Mouse (Mus musculus) hindbrain, embryonic 13.5 days (tissue): ENCODE results near the gene Upk3a. TPM values are rescaled to one million over a fixed set of nuclear protein-coding genes. Genes with fewer than 3 reads are reported as not detected.

Source experiments
- ATAC-seq: fragments of 200-750 bp; cut with Nextera tagmentation; 2 replicates; pipeline ENCODE4 v1.8.0; 2017; ENCODE audit warnings: moderate TSS enrichment; ENCODE audit not compliant: low FRiP score
- H3K27ac ChIP-seq: fragments of 300-500 bp; sonication (generic); 2 replicates; pipeline ENCODE4 v1.5.1; 2015; ENCODE audit warnings: inconsistent platforms, mild to moderate bottlenecking, moderate library complexity
- H3K27me3 ChIP-seq: fragments of 300-500 bp; sonication (generic); 2 replicates; pipeline ENCODE4 v1.6.1; 2015; ENCODE audit warnings: mild to moderate bottlenecking, inconsistent platforms
- H3K36me3 ChIP-seq: fragments of 300-500 bp; sonication (generic); 2 replicates; pipeline ENCODE4 v1.6.1; 2015; ENCODE audit warnings: mild to moderate bottlenecking, inconsistent platforms
- H3K4me1 ChIP-seq: fragments of 300-500 bp; sonication (generic); replicated peaks from 2 replicates; pipeline ENCODE4 v1.6.1; 2015; ENCODE audit warnings: inconsistent platforms
- H3K4me2 ChIP-seq: fragments of 300-500 bp; sonication (generic); 2 replicates; pipeline ENCODE4 v1.6.1; 2015; ENCODE audit warnings: inconsistent platforms, mild to moderate bottlenecking, moderate library complexity
- H3K4me3 ChIP-seq: fragments of 300-500 bp; sonication (generic); 2 replicates; pipeline ENCODE4 v1.5.1; 2015; ENCODE audit warnings: mild to moderate bottlenecking, inconsistent platforms
- H3K9ac ChIP-seq: fragments of 300-500 bp; sonication (generic); 2 replicates; pipeline ENCODE4 v1.6.1; 2015; ENCODE audit warnings: mild to moderate bottlenecking, inconsistent platforms
- H3K9me3 ChIP-seq: fragments of 300-500 bp; sonication (generic); 2 replicates; pipeline ENCODE4 v1.6.1; 2016; ENCODE audit warnings: inconsistent platforms
- WGBS: fragments of 180-500 bp; shearing (Covaris S2); methylation state at CpG from one replicate; pipeline ENCODE4 v1.1.7; 2015; 5-methylcytosine and 5-hydroxymethylcytosine counted together
- polyA plus RNA-seq: library from polyadenylated mRNA; unstranded; fragments of >200 nt; fragmentation: Nextera tagmentation; extraction: Ambion mirVana; gene quantifications from 2 replicates; pipeline ENCODE4 v1.2.1, GENCODE M21; 2015

The Upk3a gene
- polyA plus RNA-seq, 1 experiment from 2014 or later = 0.26 TPM

DNA sequence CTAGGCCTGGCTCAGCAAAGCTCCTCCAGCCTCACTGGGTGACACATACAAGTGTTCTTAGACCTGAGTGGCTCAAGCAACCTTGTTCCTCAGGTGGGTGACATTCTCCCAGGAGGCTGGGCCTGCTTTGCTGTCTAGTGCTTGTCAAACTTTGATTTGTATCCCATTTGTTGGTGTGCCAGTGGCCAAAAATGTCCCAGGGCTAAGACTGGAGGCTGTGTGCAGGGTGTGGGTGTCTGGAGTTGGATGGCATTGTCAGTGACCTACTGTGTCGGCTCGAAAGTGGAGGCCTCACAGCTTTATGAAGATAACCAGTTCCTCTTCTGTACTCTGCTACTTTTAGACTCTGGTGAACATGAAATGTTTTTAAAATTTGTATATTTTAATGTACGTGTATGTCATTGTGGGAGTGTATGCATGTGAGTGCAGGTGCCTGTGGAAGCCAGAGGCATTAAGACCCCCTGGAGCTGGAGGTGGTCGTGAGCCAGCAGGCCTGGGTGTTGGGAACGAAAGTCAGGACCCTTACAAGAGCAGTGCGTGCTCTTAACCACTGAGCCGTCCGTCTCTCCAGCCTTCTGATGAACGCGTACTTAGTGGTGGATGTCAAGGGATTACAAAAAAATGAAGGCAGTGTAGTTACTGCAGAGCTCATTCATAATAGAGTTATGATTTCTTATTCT lies 24.7 kb downstream of the Upk3a start:
- H3K4me1 ChIP-seq = peaks cover 54% of the 10 kb centered on the region
- H3K4me3 ChIP-seq = no peak overlapping the region
- H3K27ac ChIP-seq = peak overlapping the region; percentile 74
- H3K4me2 ChIP-seq = no peak overlapping the region
- no peak overlapping the region for H3K9ac ChIP-seq
- WGBS = 84% methylated on average over 10 of the region's 10 CpGs
- no peak for ATAC-seq
- no peaks in the 10 kb centered on the region for H3K27me3 ChIP-seq
- peaks cover 14% of the 10 kb centered on the region for H3K36me3 ChIP-seq
- H3K9me3 ChIP-seq = no peaks in the 10 kb centered on the region

DNA sequence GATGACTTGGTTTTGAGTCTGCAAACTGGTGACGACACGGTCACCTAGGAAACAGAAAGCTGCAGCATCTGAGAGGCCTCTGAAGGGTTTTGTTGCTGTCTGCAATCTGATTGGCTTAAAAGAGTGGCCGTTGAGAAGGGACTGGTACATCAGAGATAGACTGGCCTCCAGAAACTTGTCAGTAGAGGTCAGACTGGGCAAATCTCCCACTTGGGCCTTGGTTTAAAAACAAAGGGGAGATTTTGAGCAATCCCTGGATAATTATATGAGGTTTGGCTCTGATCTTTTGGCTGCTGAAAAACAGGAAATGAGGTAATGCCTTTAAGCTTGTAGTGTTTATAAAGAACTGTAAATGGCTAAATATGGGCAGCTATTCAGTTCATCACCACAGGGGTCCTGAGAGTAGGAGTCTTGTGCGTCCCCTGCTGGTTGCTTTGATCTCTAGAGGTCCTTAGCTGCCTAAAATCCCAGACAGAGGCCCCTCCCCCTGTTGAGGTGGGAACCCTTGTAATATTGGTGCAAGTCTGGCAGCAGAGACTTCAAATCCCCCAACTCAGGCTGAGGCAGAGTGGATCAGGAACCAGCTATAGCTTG lies 25.5 kb downstream of the Upk3a start:
- 10% methylated on average over 4 of the region's 4 CpGs for whole genome bisulfite sequencing
- peak; percentile 55; the same call in 1 of the 2 replicates for ATAC-seq
- peak overlapping the region; percentile 74 for H3K27ac ChIP-seq
- H3K9me3 ChIP-seq = no peaks in the 10 kb centered on the region
- no peak overlapping the region; the same call in 1 of the 2 replicates for H3K4me2 ChIP-seq
- peaks cover 52% of the 10 kb centered on the region for H3K4me1 ChIP-seq
- no peaks in the 10 kb centered on the region for H3K27me3 ChIP-seq
- peak overlapping the region; percentile 51 for H3K9ac ChIP-seq
- peaks cover 22% of the 10 kb centered on the region for H3K36me3 ChIP-seq
- no peak overlapping the region for H3K4me3 ChIP-seq

DNA sequence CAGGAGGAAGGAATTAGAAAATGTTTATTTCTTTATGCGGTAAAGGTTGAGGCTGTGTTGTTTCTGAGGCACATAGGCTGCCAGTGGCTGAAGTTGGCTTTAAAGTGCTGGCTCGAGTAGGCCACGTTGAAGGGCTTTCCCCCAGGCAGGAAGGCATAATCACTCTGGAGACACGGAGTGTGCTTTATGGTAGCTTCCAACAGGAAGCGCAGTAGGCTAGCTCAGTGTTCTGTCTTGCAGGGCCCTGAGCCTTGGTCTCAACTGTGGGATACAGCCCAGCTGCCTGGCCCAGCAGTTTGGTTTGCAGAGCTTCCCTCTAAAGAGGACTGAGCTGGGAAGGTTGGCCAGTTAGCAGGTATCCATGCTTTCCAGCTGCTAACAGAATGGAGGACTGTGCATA lies 26.2 kb downstream of the Upk3a start:
- peak overlapping the region; percentile 19; the same call in 1 of the 2 replicates for H3K4me2 ChIP-seq

DNA sequence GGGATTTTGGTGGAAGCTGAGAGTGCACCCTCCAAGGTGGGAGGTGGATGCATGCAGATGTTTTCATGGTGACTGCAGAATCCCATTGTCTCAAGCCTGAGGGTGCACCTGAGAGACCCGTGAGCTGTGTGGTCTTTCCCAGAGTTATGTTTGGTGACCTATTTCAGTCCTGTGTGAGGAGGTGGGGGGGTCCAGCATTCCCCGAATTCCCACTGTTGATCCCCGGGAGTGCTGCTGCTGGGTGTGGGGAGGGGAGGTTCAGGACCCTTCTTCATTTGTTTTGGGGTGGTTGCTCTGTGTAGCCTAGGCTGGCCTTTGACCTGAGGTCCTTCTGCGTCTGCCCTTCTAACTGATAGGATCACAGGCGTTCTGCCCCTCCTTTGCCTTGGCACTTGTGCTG lies 26.8 kb downstream of the Upk3a start:
- WGBS = 79% methylated on average over 5 of the region's 5 CpGs
- Histone ChIP-seq H3K4me3 (no peak overlapping the region), H3K4me1 (peaks cover 40% of the 10 kb centered on the region), H3K27me3 (no peaks in the 10 kb centered on the region), H3K36me3 (peaks cover 35% of the 10 kb centered on the region), H3K4me2 (peak overlapping the region; percentile 19; the same call in 1 of the 2 replicates), H3K27ac (peak overlapping the region; percentile 74), H3K9ac (no peak overlapping the region), H3K9me3 (no peaks in the 10 kb centered on the region)
- ATAC-seq = no peak

More for the DNA sequence above, 26.2 kb downstream of the Upk3a start:
- Histone ChIP-seq H3K27me3 (no peaks in the 10 kb centered on the region), H3K4me3 (no peak overlapping the region), H3K9me3 (no peaks in the 10 kb centered on the region), H3K36me3 (peaks cover 29% of the 10 kb centered on the region), H3K27ac (peak overlapping the region; percentile 74), H3K4me1 (peaks cover 45% of the 10 kb centered on the region), H3K9ac (peak overlapping the region; percentile 51)
- no peak for ATAC-seq
- WGBS = 57% methylated on average over 5 of the region's 5 CpGs

DNA sequence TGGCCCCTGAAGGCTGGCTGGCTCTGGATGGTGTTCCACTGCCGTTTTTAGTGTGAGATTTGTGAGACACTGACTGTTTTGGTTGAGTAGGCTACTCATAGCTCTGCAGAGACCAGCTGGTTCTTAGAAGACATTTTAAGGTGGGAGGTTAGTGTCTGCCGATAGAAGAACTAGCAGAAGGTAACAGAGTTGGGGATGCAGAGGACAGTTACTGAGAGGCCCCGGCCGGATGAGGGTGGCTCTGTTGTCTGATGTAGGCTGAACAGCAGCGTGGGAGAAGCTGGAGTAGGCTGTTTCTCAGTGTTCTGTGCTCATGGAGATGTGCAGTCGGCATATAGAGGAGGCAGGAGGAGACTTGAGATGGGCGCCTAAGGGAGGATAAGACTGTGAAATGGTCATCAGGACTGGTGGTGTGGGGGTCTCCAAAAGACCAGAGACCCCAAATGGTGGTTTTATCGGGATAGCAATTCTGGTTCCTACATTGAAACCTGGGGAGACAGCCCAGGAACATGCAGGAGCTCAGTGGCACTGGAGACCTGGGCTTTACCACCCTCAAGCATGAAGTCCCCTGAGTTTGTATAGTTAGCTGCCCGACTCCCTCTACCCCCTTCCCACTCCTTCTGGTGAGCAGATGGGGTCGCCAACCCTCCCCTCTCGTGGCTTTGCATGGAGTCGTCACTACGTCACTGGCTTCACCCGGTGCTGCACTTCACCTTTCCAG lies 29.4 kb downstream of the Upk3a start:
- H3K9ac ChIP-seq = no peak overlapping the region
- ATAC-seq = no peak
- H3K27ac ChIP-seq = no peak overlapping the region
- no peak overlapping the region for H3K4me2 ChIP-seq
- H3K36me3 ChIP-seq = peaks cover 60% of the 10 kb centered on the region
- H3K27me3 ChIP-seq = no peaks in the 10 kb centered on the region
- H3K4me1 ChIP-seq = peaks cover 27% of the 10 kb centered on the region
- WGBS = 92% methylated on average over 14 of the region's 14 CpGs
- H3K9me3 ChIP-seq = no peaks in the 10 kb centered on the region
- H3K4me3 ChIP-seq = no peak overlapping the region

DNA sequence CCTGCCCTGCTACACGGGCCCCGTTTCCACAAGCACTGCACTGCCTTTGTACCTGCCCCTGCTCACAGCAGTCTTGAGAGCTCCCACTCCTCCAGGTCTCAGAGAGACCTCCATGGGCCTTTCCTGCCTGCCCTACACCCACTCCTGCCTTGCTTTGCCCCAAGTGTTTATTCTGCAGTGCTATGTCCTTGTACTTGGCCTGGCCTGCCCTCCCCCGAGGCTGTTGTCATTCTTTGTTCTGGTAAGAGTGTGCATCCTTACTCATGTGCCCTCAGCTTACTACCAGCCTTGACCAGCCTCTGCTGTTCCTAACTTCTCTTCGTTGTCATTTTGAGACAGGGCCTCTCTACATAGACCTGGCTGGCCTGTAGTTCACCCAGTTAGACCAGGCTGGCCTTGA lies 30.9 kb downstream of the Upk3a start:
- no peak overlapping the region for H3K4me2 ChIP-seq
- H3K9me3 ChIP-seq = no peaks in the 10 kb centered on the region
- H3K27me3 ChIP-seq = no peaks in the 10 kb centered on the region
- H3K4me1 ChIP-seq = peaks cover 13% of the 10 kb centered on the region
- peaks cover 74% of the 10 kb centered on the region for H3K36me3 ChIP-seq
- 96% methylated on average over 4 of the region's 4 CpGs for WGBS
- ATAC-seq = no peak
- no peak overlapping the region for H3K27ac ChIP-seq
- no peak overlapping the region for H3K9ac ChIP-seq
- H3K4me3 ChIP-seq = no peak overlapping the region

DNA sequence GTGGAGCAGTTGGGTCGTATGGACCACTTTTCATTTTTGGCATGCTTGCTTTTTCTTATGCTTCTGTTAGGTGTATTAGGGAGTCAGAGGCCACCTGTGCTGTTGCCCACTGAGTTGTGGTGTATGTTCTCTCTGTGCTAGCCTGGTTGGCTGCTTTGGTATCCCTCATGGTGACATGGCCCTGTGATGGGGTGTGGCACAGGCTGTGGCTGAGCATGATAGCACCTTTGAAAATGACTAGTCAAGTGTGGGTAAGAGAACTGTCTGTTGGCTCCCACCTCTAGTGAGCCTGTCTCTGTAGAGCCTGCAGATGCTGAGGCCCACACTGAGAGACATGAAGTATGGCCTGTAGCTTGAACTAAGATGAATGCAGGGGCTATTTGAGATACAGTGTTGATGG lies 32.8 kb downstream of the Upk3a start:
- no peaks in the 10 kb centered on the region for H3K9me3 ChIP-seq
- no peak overlapping the region for H3K4me2 ChIP-seq
- ATAC-seq = no peak
- H3K27me3 ChIP-seq = no peaks in the 10 kb centered on the region
- peaks cover 90% of the 10 kb centered on the region for H3K36me3 ChIP-seq
- no peak overlapping the region for H3K9ac ChIP-seq
- no peak overlapping the region for H3K27ac ChIP-seq
- WGBS = 88% methylated on average over 1 of the region's 1 CpGs
- no peaks in the 10 kb centered on the region for H3K4me1 ChIP-seq
- H3K4me3 ChIP-seq = no peak overlapping the region

DNA sequence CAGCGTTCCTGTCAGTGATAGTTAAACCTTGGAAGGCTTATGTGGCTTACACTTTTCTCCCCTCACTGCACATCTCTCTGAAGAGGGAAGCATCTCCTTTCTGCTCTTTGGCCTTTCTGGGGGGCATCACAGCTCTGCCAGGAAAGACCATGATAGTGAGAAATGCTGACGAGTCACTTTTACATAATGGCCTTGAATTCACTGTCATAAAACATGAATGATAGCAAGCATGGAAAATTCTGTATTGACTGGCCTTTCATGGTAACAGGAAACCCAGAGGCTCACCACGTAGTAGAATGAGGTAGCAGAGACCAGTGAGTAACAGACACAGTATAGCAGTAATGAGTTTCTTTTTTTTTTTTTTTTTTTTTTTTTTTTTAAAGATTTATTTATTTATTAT lies 37.2 kb downstream of the Upk3a start:
- H3K4me1 ChIP-seq = no peaks in the 10 kb centered on the region
- WGBS = 91% methylated on average over 3 of the region's 3 CpGs
- peaks cover 79% of the 10 kb centered on the region for H3K36me3 ChIP-seq
- H3K4me3 ChIP-seq = no peak overlapping the region
- H3K9me3 ChIP-seq = no peaks in the 10 kb centered on the region
- no peak overlapping the region for H3K9ac ChIP-seq
- no peak for ATAC-seq
- H3K27ac ChIP-seq = no peak overlapping the region
- H3K27me3 ChIP-seq = no peaks in the 10 kb centered on the region
- H3K4me2 ChIP-seq = no peak overlapping the region

DNA sequence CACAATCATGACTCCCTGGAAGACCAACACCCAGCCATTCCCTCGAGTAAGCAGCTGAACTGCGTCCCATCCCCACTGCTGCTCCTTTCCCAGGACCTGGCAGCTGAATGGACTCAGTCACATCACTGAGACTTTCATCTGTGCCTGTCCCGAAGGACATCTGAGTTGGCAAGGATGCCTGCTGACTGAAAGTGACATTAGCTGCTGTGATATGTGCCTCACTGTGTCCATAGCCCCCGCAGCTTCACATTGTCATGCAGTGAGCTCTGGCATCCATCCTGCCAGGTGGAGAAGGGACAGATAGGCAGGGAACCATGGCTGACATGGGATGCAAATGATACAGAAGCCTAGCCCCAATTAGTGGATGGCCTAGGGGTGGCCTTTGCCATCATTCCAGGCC lies 38.2 kb downstream of the Upk3a start:
- ATAC-seq = no peak
- Histone ChIP-seq H3K4me2 (no peak overlapping the region), H3K36me3 (peaks cover 78% of the 10 kb centered on the region), H3K4me3 (no peak overlapping the region), H3K27me3 (no peaks in the 10 kb centered on the region), H3K4me1 (no peaks in the 10 kb centered on the region), H3K9ac (no peak overlapping the region), H3K9me3 (no peaks in the 10 kb centered on the region), H3K27ac (no peak overlapping the region)
- WGBS = 83% methylated on average over 4 of the region's 4 CpGs

DNA sequence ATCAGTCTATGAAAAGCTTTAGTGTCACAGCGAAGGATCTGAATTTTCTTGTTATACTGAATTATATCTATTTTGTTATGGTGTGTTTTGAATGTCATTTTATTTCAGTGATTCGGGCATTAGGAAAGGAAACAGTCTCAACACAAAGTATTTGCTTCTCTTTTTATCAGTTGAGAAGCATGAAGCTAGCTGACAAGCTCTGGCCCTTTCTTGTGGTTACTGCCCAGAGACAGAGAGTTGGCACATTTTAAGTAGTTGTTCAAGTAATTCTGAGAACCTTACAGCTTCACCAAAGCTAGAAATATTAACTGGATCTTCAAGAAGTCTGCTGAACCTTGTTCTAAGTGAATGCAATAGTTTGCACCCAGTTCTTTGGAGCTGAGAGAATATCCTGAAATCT lies 46.5 kb downstream of the Upk3a start:
- Histone ChIP-seq H3K36me3 (peaks cover 33% of the 10 kb centered on the region), H3K27me3 (no peaks in the 10 kb centered on the region), H3K9me3 (no peaks in the 10 kb centered on the region), H3K9ac (no peak overlapping the region), H3K4me2 (no peak overlapping the region), H3K4me1 (no peaks in the 10 kb centered on the region), H3K4me3 (no peak overlapping the region), H3K27ac (no peak overlapping the region)
- no peak for ATAC-seq
- 94% methylated on average over 2 of the region's 2 CpGs for WGBS

DNA sequence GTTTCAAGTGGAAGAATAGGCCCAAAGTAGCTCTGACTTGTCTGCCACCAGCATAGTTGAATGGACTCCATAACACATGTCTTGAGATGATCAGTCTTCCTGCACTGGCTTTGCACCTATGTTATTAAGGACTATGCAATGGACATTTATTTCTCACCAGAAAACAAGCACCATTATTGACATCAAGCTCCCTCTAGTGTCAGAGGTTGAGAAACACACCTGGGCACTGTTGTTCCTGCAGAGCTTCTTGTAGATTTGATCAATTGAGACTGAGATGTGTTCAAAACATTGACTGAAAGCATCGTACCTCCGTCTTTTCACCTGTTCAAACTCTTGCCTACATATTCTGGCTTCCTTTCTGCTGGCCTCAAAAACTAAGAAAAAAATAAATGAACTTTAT lies 53.6 kb downstream of the Upk3a start:
- 42% methylated on average over 2 of the region's 2 CpGs for WGBS

More for the DNA sequence above, 53.6 kb downstream of the Upk3a start:
- no peak overlapping the region for H3K4me3 ChIP-seq
- H3K9me3 ChIP-seq = no peaks in the 10 kb centered on the region
- no peak overlapping the region for H3K9ac ChIP-seq
- H3K36me3 ChIP-seq = no peaks in the 10 kb centered on the region
- H3K4me2 ChIP-seq = no peak overlapping the region
- H3K27ac ChIP-seq = no peak overlapping the region
- no peak for ATAC-seq
- H3K27me3 ChIP-seq = no peaks in the 10 kb centered on the region
- H3K4me1 ChIP-seq = no peaks in the 10 kb centered on the region
